Mouse (Mus musculus) megakaryocyte, embryonic 14.5 days (primary cell): ENCODE data around the gene Lsm14b.

Experiments used
- FLI1 ChIP-seq: IDR thresholded peaks from 2 replicates; pipeline ENCODE4 v1.6.1; 2012; ENCODE audit warnings: low read length, inconsistent platforms, mixed read lengths
- GATA1 ChIP-seq: IDR thresholded peaks from 3 replicates; pipeline ENCODE4 v1.6.1; 2012; ENCODE audit warnings: mixed read lengths, low read length, inconsistent platforms, borderline replicate concordance

- TF ChIP-seq GATA1 (no peak), FLI1 (no peak)
These were observed 40.0 kb upstream of the Lsm14b start for GRCm38 (mm10) chr2:179984830-179985229.
